Mouse (Mus musculus) C2C12 (cell line): Measurements from ENCODE around the gene Afdn.

Experiments
- CEBPB ChIP-seq: IDR thresholded peaks from one replicate; pipeline ENCODE4 v1.6.1; 2011; ENCODE audit warnings: low read depth, mild to moderate bottlenecking, control low read depth, moderate library complexity
- CTCF ChIP-seq: IDR thresholded peaks from one replicate; pipeline ENCODE4 v1.5.1; 2011; ENCODE audit not compliant: control insufficient read depth, insufficient read depth, insufficient read length
- FOSL1 ChIP-seq: IDR thresholded peaks from one replicate; pipeline ENCODE4 v1.8.0; 2011; ENCODE audit warnings: mild to moderate bottlenecking, low read length; ENCODE audit not compliant: poor library complexity, insufficient read depth, severe bottlenecking
- MAX ChIP-seq: IDR thresholded peaks from one replicate; pipeline ENCODE4 v1.6.1; 2011; ENCODE audit warnings: mild to moderate bottlenecking, control low read depth
- MYOD1 ChIP-seq: IDR thresholded peaks from one replicate; pipeline ENCODE4 v1.6.1; 2011; ENCODE audit warnings: low read depth; ENCODE audit not compliant: control insufficient read depth, insufficient read length
- MYOG ChIP-seq: IDR thresholded peaks from one replicate; pipeline ENCODE4 v1.6.1; 2011; ENCODE audit not compliant: control insufficient read depth, insufficient read length; ENCODE audit errors: extremely low read depth
- USF1 ChIP-seq: IDR thresholded peaks from one replicate; pipeline ENCODE4 v1.6.1; 2011; ENCODE audit warnings: low read depth, mild to moderate bottlenecking, control low read depth, moderate library complexity

DNA sequence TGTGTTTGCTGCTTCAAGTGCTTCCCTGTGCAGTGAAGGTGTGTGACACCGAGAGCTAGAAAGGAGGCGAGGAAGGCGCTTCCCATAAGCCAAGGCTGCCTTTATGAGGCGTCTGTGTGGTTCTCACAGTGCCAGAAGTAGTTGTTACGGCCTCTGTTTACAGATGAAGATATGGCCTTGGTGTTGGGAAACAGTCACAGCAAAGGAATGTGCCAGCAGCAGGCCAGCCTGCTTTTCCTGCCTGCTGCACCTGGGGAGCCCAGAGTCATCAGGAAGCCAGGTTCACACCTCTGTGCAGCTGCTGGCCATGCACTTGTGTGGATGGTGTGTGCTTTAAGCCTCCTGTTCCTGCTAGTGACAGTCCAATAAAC is 16.6 kb upstream of the Afdn start:
- TF ChIP-seq CTCF (no peak), USF1 (no peak), MYOD1 (peak; percentile 40), MAX (no peak), FOSL1 (no peak), CEBPB (no peak), MYOG (no peak)
